Mouse (Mus musculus): ENCODE results near the gene Ftl1.

DNA sequence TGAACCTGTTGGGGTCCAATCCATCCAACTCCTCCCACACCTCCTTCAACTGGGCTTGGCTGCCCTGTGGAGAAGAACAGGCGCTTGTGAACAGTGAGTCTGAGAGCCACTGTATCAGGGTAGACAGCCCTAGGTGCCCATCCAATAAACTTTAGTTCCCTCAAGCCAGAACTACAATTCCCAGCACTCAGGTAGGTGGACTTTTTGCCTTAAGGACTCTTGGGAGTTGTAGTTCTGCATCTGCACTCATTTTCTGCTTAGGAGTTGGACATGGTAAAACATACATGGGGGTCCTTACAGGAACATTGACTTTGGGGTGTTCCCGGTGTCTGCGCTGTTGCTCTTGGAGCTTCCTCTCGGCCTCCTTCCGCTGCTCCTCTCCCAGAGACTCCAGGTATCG is 38.7 kb upstream of the Ftl1 start:
- TF ChIP-seq EP300 (IDR thresholded peaks at IDR 0.05; ENCODE audit: low read depth) (no peak), CTCF (IDR thresholded peaks at IDR 0.05; ENCODE audit: low read depth) (no peak)

All from liver, postnatal 0 days (tissue).